Mouse (Mus musculus): ENCODE results near the gene Dapp1.
"Not testable (repeated sequence)": the region's sequence is repeated elsewhere in the genome, so short reads cannot be mapped to it uniquely, and the experiment has no call there.

The Dapp1 gene

DNA sequence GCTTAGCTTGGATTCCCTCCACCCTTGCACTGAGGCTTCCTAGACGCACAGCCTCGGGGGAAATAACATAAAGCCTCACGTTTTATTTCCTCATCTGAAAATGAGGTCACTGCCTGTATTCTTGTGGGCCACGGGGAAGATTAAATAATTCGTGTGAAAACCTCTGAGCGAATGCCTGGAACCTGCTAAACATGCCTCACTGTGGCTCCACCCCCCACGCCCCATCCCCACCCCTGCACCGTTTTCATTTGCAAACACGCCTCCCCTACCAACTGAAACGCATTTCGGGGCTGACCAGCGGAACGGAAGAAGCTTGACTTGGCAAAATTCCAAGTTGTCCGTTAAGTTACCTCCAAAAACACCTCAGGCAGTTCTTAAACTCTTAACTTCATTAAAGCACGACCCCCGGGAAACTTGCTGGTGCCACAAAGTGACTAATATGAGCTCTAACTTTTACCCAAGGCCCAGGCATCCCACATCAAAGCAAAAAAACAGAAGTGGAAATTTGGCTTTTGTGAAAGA, 25.7 kb downstream of the Dapp1 start:
- peak; percentile 70 for DNase-seq (ENCODE audit: low read depth, low spot score)

GRCm38 (mm10) chr3:137954256-137954916, 27.0 kb downstream of the Dapp1 start:
- peak; percentile 91 for DNase-seq (ENCODE audit: low read depth, low spot score)

GRCm38 (mm10) chr3:137952914-137953880, 28.1 kb downstream of the Dapp1 start:
- peak; percentile 84 for DNase-seq (ENCODE audit: low read depth, low spot score)

DNA sequence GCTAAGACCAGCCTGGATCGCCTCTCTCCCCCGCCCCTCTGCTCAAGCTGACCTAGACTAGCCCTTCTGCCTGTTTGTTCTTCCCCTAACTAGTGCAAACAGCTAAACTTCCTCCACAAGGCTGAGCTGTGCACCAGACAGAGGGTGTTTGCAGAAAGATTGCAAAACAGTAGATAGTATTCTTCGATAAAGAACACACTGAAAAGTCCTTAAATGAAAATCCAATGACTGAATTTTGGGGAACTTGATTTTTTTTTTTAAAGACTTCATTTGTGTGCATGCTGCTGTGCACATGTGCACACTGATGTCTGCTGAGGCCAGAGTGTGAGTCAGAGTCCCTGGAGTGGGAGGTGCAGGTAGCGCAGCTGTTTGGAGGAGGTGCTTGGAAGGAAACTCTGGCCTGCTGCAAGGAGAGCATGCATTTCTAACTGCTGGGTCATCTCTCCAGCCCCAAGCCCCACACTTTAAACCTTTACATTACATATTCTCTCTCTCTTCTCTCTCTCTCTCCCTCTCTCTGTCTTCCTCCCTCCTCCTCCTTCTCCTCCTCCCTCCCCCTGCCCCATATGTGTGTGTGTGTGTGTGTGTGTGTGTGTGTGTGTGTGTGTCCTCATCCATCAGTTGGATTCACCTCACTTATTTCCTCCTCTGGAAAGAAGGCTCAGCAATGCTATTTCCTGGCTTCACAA, 29.0 kb downstream of the Dapp1 start:
- no peak for DNase-seq (ENCODE audit: low read depth, low spot score)

- DNase-seq (ENCODE audit: low read depth, low spot score) = no peak
Observed at GRCm38 (mm10) chr3:137951819-137952218, 29.5 kb downstream of the Dapp1 start.

- DNase-seq (ENCODE audit: low read depth, low spot score) = not testable (repeated sequence)
Observed at GRCm38 (mm10) chr3:137951302-137951701, 30.0 kb downstream of the Dapp1 start.

GRCm38 (mm10) chr3:137950191-137950885, 31.0 kb downstream of the Dapp1 start:
- no peak for DNase-seq (ENCODE audit: low read depth, low spot score)

- DNase-seq (ENCODE audit: low read depth, low spot score) = no peak
Observed at GRCm38 (mm10) chr3:137947525-137947924, 33.8 kb downstream of the Dapp1 start.

DNA sequence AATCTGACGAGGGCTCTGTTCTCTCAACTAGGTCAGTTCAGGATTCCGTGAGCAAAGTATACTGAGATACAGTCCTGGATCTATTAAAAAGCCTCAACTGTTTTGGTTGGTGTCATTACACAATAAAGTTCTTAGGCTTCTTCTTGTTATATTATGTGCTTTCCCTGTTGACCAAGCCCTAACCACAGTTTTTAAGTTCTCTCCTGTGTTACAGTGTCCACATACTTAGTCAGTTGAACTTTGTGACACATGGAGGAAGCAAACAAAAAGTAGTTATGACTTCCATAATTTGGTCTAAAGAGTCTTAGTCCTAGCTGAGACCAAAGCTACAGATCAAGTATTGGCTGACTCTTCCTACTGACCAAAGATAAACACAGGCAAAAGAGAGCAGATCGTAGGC, 34.5 kb downstream of the Dapp1 start:
- no peak for DNase-seq (ENCODE audit: low read depth, low spot score)

DNA sequence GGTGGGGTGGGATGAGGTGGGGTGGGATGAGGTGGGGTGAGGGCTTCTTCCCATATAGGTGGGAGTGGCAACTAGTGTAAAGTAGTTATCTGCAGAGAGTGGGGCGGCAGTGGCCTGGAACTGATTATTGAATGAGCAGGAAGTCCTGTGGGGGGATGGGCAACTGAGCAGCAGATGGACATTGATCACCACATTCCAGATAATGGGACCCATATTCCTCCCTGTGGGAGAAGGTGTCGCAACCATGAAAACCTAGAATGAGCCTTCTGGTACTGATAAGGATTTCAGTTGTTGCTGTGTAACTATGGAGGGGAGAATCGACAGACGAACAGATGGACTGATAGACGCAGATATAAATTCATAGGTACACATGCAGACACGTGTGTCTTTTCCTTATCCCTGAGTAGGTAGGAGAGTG, 37.6 kb downstream of the Dapp1 start:
- DNase-seq (ENCODE audit: low read depth, low spot score) = no peak

GRCm38 (mm10) chr3:137942098-137942622, 39.2 kb downstream of the Dapp1 start:
- DNase-seq (ENCODE audit: low read depth, low spot score) = no peak

DNA sequence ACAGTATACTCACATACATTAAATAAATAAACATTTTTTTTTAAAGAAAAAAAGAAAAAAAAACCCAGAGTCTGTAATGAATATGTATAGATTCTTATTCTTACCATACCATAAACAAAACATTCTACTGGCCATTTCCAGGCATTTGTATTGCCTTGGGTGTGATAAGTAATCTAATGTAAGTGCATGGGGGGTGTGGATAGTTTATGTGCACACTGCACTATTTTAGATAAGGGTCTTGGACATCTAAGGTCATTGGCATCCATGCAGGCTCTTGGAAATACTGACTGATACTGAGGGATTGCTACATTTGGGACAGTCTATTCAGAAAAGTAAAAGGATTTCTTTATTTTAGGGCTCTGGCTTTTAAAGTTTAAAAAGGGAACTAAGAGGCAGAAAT, 39.8 kb downstream of the Dapp1 start:
- DNase-seq (ENCODE audit: low read depth, low spot score) = no peak

GRCm38 (mm10) chr3:137940757-137941156, 40.6 kb downstream of the Dapp1 start:
- no peak for DNase-seq (ENCODE audit: low read depth, low spot score)

DNA sequence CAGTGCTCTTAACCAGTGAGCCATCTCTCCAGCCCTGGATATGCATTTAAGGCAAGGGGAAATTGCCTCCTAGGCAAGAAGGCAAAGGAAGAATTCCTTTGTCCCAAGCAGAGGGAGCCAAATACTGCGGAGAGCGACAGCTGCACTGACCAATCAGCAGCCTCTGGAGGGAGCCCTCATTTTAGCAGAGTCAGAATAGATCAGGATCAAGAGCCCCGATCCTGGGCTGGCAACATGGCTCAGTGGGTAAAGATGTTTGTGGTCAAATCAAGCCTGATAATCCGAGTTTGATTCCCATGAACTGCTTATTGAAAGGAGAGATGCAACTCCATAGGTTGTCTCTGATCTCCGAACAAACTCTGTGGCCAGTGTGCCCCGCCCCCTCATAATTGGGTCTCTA, 42.7 kb downstream of the Dapp1 start:
- peak; percentile 93 for DNase-seq (ENCODE audit: low read depth, low spot score)

GRCm38 (mm10) chr3:137936541-137936940, 44.8 kb downstream of the Dapp1 start:
- no peak for DNase-seq (ENCODE audit: low read depth, low spot score)

DNA sequence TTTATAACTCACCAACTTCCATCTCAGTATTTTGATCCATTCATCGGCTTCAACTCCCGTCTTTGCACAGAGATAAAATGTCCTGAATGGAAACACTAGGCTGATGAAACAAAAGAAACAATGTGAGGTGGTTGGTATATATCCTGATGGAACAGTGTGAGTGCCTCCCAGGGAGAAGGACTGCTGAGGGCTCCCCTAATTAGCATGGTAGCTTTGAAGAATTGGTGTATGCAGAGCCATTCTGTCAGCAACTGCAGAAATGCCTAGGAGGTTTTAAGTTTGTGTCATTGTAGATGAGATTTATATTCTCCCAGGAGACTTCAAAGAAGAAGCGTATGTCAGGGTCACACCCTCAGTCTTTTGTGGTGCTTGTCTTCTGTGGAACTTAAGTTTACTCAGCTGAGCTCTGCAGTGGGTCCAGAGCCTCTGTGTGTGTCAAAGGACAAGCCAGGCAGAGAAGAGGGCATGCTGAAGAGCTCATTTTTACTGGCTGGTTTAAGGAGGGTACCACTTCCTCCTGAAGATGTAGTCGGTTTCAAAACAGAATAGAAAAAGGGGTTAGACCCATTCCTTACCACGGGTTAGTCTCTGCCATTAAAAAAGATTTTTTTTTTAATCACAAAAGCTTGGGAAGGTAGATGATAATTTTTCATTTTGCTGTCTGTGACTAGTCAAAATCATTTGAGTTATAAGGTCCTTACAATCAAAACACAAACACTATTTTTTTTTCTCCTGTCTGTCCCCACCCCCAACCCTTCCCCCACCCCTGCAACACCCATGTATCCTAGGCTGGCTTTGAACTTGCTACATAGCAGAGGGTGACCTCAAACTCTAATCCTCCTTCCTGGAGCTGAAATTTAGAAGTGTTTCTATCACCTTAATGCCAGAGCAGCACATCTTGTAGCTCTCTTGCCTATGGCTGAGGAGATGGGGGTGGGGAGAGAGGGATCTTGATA, 45.5 kb downstream of the Dapp1 start:
- no peak for DNase-seq (ENCODE audit: low read depth, low spot score)

DNA sequence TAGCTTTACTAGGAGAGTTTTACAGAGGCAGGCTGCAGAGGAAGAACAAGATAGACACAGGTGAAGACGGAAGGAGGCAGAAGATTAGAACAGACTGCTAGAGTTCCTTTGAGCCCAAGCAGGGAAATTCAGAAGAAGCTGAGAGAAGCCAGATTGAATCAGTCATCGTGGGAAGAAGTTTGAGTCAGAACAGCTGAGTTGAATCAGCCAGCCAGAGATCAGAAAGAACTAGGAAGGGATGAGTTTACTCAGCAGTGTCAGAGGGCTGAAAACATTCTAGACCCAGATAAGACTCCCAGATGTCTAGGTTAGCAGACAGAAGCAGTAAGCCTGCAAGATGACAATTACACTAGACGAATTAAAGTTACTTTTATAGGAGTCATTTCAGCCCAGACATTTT, 47.4 kb downstream of the Dapp1 start:
- DNase-seq (ENCODE audit: low read depth, low spot score) = no peak

- DNase-seq (ENCODE audit: low read depth, low spot score) = no peak
Observed at GRCm38 (mm10) chr3:137932748-137933147, 48.6 kb downstream of the Dapp1 start.

DNA sequence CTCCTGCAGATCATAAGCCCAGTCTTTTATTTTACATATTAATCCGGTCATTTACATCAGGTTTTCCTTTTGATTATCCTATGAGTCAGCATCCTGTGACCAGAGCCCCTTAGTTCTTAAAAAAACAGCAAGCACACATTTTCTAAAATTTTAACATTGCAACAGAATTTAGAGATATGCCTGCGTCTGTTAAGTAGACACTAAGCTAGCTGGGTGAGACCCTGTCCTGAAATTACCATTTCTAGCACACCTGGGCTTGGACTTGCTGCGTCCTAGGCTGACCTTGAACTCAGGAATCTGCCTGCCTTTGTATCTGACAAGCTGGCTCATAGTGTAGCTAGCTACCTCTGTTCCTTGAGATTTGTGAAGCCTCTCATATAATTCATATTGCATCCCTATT, 51.4 kb downstream of the Dapp1 start:
- DNase-seq (ENCODE audit: low read depth, low spot score) = peak; percentile 45

GRCm38 (mm10) chr3:137927010-137927409, 54.3 kb downstream of the Dapp1 start:
- DNase-seq (ENCODE audit: low read depth, low spot score) = no peak

Data from R1 (cell line).